Mouse (Mus musculus): Measurements from ENCODE around the gene Tectb.
"Not testable (repeated sequence)": the region's sequence is repeated elsewhere in the genome, so short reads cannot be mapped to it uniquely, and the experiment has no call there.

The Tectb gene

DNA sequence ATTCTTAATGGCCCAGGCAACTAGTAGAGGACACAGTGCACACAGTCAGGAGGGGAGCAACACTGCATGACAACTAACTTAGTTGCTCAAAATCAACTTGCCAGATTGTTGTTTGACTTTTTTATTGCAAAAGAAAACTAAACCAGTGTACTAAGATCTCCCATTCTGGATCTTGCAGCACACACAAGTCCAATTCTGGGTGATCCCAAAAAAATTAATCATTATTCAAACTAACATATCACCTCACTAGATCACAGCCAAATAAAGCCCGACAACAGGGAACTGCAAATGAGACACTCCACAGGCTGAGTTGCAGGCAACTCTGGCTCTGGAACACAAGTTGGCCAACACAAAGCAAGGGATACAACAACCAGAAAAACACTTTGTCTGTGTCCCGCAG, 13.8 kb upstream of the Tectb start:
- DNase-seq: no peak

- DNase-seq: no peak
These were observed 12.8 kb upstream of the Tectb start for GRCm38 (mm10) chr19:55167741-55168140.

DNA sequence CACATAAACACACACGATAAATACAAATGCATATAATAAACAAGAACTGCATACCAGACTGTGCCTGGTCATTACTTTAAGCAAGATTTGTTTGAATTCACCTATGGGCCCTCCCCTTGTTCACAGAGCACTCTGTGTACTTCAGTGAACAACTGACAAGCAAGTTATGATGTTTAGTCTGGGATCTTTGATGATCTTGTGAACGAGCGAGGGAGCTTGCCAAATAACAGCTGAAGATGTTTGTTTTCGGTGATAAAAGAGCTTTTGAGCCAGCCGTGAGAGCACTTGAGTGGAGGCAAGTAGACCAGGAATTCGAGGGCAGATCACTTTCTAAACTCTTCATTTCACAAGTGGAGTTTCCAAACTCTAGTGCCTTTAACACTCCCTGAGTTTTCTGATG, 12.2 kb upstream of the Tectb start:
- DNase-seq: no peak

- DNase-seq: not testable (repeated sequence)
These were observed 11.2 kb upstream of the Tectb start for GRCm38 (mm10) chr19:55169236-55169729.

GRCm38 (mm10) chr19:55170399-55170798, 10.1 kb upstream of the Tectb start:
- peak in 1 of 2 experiments; percentile 25 for DNase-seq

DNA sequence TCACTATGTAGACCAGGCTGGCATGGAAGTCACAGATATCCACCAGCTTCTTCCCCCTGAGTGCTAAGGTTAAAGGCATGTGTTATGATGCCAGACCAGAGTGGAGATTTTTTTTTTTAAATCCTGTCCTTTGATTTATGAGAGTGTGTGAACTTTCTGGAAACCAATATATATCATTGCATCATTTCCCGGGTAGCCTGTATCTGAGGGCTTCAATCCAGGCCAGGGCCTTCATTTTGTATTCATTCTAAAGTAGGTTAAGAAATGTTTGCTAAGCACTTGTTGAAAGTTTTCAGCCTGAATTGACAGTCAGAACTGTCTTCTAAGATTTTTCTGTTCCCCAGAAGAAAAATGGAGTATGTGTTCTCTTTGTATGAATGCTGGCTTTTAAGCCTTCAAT, 8.9 kb upstream of the Tectb start:
- DNase-seq: no peak

DNA sequence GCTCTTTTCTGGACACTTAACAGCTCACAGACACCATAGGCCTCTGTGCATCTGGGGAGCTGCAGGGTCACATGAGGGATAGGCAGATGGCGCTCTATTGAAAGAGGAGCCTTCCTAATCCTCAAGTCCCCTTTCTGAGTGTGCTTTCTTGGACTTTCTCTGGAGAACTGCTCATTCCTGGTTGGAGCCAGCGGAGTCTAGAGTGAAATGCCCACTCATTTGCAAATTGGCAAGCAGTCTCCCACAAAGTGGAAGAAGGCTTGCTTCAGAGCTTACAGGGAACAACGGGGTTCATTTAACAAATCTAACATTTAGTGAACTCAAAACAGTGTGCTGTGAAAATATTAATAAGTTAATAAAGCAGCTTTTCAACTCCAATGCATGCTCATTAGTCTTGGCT, 3.4 kb upstream of the Tectb start:
- no peak for DNase-seq

DNA sequence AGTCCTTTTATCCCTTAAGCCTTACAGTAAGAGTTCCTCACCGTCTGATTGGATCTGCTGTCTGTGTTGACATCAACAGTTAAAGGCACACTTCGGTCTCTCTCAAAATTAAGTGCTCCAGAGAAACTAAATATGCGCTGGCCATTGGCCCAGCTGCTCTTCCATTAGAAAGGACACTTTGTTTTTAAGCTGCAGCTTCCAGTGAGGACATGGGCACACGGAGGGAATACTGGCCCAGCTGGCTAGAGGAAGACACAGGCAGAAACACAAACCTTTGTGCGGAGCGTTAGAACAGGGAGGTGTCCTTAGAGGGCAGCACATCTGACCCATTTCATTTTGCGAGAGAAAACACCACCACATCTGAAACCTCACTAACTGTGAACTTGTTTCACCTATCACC, 3.9 kb downstream of the Tectb start:
- DNase-seq: no peak

GRCm38 (mm10) chr19:55185074-55185473, 4.5 kb downstream of the Tectb start:
- no peak for DNase-seq

- DNase-seq: no peak
These were observed 5.1 kb downstream of the Tectb start for GRCm38 (mm10) chr19:55185651-55186050.

DNA sequence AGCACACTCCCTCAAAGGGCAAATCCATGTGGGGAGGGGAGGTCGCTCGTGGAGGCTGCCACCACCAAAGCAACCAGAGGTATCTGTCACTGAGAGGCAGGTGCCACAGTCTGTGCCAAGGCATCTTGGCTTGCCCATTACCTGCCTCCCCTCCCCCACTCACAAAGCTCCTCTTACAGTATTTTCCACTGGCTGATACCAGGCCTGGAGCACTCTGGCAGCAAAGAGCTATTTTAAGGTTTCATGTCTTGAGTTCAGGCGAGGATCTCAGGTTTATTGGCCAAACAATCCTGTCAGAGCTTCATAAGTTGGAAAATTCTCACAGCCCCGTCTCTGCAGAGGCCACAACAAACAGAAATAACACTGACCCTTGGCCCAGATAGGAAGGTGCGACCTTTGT, 9.5 kb downstream of the Tectb start:
- peak; percentile 46 to 59 for DNase-seq

DNA sequence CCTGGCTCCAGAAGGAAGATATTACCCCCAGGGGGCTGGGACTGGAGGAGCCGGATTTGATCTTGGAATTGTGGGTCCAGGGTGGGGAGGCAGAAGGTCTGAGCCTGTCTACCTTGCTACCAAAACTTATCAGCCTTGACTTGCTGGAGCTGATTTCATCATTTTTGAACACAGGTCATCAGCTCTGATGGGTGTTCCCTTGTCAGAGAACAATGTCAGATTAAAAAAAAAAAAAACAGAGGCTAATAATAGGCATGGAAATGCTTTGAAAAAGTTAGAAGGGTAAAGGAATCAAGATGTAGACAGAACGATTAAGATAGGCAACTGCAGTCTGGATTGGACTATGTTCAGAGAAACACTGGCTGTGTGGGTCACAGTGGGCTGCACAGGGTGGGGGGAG, 11.1 kb downstream of the Tectb start:
- no peak for DNase-seq

GRCm38 (mm10) chr19:55192254-55192945, 11.9 kb downstream of the Tectb start:
- DNase-seq: no peak

DNA sequence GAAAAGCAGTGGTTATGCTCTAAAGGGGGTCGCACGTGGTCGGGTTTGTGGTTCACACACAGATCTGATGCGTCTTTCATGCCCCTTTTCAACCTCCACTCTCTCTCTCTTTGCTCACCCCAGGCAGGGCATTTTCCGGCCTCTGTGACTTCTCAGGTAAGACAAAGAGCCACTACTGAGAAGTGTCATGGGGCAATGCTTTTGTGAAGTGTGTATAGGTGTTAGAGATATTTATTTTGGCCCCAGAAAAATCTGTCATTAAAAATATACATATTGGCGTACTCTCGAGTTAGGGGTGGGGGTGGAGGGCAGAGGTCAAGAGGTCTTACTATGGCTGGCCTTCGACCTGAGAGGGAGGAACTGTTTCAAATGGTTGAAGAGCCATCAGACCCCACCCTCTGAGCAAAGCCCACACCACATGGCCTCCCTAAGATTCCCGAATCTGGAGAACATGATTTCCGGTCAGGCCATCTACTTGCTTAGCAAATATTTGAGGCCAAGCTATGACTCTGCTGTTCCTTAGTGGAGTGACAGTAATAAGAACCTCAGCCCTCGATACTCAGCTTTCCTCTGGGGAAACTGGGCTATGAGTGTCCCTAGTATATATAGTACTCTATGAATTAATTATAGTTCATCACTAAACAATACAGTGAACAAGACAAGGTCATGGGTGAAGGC, 13.3 kb downstream of the Tectb start:
- no peak for DNase-seq

GRCm38 (mm10) chr19:55194520-55195170, 14.1 kb downstream of the Tectb start:
- DNase-seq: no peak

DNA sequence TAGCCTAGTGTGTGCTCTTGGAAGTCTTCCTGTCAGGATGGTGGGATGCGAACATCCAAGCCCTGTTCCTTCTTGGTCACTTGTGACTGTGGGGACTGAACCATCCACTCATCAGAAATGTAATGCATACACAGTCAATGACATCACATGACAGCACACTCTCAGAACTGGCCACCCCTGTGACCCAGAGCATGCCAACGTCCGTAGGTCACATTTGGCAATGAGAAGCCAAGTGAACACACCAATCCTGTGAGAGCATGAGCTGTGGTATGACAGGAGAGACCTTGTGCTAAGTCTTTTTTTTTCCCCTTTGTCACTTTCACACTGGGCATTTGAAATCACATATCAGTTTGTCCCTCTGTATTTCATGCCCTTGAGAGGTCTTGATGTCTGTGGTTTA, 15.0 kb downstream of the Tectb start:
- DNase-seq: no peak

GRCm38 (mm10) chr19:55198303-55198702, 17.8 kb downstream of the Tectb start:
- peak; percentile 47 to 69 for DNase-seq

GRCm38 (mm10) chr19:55206482-55207138, 26.1 kb downstream of the Tectb start:
- peak; percentile 31 to 59 for DNase-seq

GRCm38 (mm10) chr19:55207205-55207604, 26.7 kb downstream of the Tectb start:
- no peak for DNase-seq

DNA sequence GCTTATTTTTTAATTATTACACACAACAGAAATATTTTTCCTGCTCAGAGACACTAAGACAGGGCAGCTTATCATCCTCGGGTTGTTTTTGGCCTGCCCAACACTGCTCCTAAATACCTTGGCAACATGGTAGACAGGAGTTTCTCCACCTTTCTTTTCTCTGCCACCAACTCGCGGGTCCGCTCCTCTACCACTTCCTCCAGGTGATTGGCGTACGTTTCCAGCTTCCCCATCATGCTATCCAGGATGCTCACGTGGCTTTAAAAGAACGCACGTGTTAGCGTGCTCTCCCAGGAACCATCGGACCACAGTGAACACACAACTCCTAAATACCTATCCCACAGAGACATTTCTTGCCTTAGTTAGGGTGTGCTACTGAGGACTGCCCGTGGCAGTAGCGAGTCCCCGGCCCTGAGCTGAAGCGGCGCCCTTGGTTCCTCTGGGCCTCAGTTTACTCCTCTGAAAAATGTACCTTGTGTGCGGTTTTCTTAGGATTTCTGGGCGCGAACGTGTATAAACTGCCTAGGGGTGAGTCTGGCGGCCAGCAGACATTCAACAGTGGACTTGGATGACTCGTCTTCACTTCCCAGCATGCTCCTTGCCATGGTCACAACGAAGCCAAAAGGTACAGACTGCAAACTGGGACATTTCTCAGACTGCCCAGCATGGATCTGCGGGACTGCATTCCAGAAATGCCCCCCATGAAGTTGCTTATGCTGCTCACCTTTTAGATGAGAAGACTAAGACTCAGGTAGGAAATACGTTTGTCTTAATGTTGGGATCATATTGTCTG, 27.4 kb downstream of the Tectb start:
- no peak for DNase-seq

GRCm38 (mm10) chr19:55208654-55209053, 28.1 kb downstream of the Tectb start:
- no peak for DNase-seq

GRCm38 (mm10) chr19:55209084-55209483, 28.6 kb downstream of the Tectb start:
- DNase-seq: no peak

DNA sequence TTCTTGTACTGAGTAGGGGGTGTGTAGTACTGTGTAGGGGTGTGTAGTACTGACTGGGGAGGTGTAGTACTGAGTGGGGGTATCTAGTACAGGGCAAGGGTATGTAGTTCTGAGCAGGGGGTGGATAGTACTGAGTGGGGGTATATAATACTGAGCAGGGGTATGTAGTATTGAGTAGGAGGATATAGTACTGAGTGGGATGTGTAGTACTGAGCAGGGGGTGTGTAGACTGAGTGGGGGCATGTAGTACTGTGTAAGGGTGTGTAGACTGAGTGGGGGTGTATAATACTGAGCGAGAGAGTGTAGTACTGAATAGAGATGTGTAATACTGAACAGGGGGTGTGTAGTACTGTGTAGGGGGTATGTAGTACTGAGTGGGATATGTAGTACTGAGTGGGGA, 31.2 kb downstream of the Tectb start:
- no peak for DNase-seq
